Mouse (Mus musculus) bone marrow macrophage, adult 2 months (primary cell): ENCODE data around the gene Wnt5a. TPM values are rescaled to one million over a fixed set of nuclear protein-coding genes. Genes with fewer than 3 reads are reported as not detected.

Experiments used
- H3K27ac ChIP-seq: 2 replicates; pipeline ENCODE4 v1.5.1; 2012; ENCODE audit warnings: low read depth, low read length; ENCODE audit not compliant: insufficient read depth
- H3K4me1 ChIP-seq: 2 replicates; pipeline ENCODE4 v1.6.1; 2012; ENCODE audit warnings: low read length; ENCODE audit not compliant: control insufficient read depth, insufficient read depth
- H3K4me3 ChIP-seq: 2 replicates; pipeline ENCODE4 v1.5.1; 2012; ENCODE audit warnings: mild to moderate bottlenecking, low read length, moderate library complexity; ENCODE audit not compliant: insufficient read depth
- CTCF ChIP-seq: IDR thresholded peaks from 2 replicates; pipeline ENCODE4 v1.5.1; 2012; ENCODE audit warnings: low read depth, mild to moderate bottlenecking, low read length, moderate library complexity
- POLR2A ChIP-seq: IDR thresholded peaks from 2 replicates; pipeline ENCODE4 v1.6.1; 2012; ENCODE audit warnings: mild to moderate bottlenecking, low read depth, low read length, borderline replicate concordance
- polyA plus RNA-seq: library from polyadenylated mRNA; stranded (reverse); fragments of >200 nt; gene quantifications from 2 replicates; pipeline ENCODE4 v1.2.4, GENCODE M21; 2012; ENCODE audit not compliant: missing spikeins, insufficient read depth, insufficient read length

Wnt5a gene
- polyA plus RNA-seq, 1 experiment, result 0.20 TPM

DNA sequence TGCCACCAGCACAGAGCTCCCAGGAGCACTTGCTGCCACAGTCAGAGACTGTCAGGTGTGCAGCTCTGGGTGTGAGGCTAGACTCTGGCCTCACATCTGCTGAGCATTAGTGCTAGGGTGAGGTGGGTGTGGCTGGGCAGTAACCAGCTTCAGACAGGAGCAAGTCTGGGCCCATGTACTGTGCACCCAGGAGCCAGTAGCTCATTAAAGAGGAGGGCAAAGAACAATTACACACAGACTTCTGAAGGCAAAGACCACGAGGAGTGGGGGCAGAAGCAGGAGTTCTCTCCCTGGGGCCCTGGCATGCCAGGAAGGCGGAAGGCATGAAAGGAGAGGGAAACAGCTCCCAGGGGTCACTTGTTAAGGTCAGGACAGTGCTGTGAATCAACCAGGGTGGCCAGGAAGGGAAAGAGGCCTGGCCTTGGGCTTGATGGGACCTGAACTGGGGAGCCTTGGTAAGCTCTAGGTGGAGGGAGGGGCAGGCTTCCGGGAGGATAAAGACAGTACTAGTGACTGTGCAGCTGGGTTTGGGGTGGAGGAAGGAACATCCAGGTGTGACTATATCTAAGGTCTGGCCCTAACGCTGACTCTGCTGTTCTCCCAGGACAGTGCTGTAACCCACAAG, 37.7 kb downstream of the Wnt5a start:
- Histone ChIP-seq H3K4me3 (no peak overlapping the region), H3K4me1 (no peaks in the 10 kb centered on the region), H3K27ac (no peak overlapping the region)
- no peak for TF ChIP-seq POLR2A
- TF ChIP-seq CTCF, result no peak

DNA sequence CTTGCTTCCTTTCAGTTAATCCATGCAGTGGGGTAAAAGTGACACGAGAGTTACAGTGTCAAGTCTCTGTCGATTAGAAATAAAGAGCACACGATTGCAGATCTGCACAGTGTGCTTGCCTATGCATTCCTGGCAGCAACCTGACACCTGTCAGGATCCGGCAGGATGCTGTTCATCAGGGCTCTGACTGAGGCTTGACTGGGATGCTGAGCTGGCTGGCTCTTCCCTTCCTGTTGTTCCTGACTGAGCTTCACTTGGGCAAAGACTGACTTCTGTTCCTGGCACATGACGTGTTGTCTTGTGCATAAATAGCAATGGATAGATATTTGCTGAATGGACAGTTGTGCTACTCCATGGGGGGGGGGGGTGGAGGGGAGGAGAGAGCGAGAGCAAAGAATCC, 57.3 kb downstream of the Wnt5a start:
- H3K4me3 ChIP-seq, result no peak overlapping the region
- TF ChIP-seq CTCF (no peak), POLR2A (no peak)
- no peaks in the 10 kb centered on the region for H3K4me1 ChIP-seq
- no peak overlapping the region for H3K27ac ChIP-seq
